Mouse (Mus musculus) WW6 (cell line): ENCODE measurements at regions not wholly inside any gene's neighbourhood (a gene's known extent, or its start where the extent isn't known, plus 50 kb on each side); places are given as distances from the start of the nearest gene placed in this dataset.

ENCODE experiments used
- DNase-seq: peaks from one replicate; pipeline ENCODE4 v3.0.0-alpha.2; 2013; ENCODE audit warnings: low read depth, low spot score

DNA sequence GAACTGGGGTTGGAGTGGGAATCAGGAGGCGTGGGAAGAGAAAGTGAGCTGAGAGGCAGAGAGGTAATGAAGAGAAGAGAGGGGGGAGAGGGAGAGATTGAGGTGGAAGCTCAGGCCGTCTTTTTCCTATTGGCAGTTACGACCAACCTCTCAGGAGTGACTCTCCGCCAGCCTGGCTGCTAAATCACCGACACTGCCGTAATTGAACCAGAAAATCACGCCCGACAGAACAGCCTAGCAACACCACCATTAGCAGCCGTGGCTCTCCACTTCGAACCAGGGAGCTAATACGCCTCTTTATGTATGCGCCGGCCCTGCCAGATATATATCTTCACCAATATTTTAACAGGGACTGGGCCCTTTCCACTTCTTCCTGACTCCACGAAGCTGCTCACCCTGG lies 173.5 kb upstream of the Prok2 start:
- DNase-seq, result no peak

DNA sequence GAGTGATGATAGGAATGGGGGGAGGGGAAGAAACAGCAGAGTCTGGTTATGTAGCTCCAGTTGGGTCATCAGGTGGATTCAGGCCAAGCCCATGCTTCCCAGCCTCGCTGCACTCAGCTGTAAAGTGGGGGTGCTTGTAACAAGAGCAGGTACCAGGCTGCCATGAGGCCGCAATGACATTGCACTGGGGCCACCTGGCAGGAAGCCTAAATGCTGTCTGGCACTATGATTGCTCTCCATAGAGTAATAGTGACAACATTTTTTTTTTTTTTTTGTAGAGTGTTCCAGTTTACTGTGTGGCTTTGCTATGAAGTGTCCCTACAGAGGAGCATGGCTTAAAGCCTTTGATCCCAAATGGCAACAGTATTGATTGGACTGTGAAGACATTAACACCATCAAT lies 171.9 kb upstream of the Prok2 start:
- DNase-seq, result no peak

DNA sequence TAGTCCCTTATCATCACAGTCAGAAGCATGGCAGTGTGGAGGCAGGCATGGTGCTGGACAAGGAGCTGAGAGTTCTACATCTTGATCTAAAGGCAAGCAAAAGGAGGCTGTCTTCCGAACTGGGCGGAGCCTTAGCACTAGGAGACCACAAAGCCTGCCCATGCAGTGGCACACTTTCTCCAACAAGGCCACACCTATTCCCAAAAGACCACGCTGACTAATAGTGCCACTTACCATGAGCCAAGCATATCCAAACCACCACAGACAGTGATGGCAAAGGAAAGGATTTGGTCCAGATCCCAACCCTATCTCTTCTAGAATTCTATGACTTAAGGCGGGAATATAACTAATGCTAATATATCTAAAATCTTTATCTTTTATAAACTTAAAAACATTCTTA lies 169.4 kb upstream of the Prok2 start:
- DNase-seq, result no peak

DNA sequence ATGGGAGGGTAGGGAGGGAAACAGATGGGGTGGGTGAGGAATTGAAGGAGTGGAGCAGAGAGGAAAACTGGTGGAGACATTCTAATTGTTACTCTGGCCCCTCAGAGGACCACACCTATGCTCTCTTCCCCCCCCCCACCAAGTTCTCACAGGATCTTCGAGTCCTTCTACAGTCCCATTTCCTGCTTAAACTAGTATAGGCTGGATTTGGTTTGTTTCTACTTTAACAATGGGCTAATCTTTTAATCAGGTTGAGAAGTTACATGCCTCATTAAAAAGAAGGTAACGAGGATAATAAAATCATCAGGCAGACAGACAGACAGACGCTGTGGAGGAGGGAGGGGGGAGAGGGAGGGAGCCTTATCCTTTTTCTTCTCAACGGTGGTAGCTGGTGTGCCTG lies 167.7 kb upstream of the Prok2 start:
- DNase-seq, result no peak

DNA sequence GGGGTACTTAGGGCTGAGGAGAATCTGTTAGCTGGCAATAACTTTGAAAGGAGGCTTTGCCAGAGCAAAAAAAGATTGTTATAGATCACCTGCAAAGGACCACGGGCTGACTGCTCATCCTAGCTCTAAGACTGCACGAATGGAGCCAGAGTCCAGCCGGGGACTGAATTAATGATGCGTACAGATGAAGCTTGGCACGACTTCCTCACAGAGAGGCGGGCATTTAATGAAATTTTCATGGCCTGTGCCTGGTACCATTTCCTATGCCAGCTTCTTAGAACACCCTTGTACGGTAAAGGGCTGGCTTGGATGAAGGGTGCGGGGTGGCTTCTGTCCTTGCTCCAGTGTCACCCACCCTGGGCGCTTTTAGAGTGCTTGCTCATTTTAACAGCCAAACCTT lies 166.0 kb upstream of the Prok2 start:
- no peak for DNase-seq

DNA sequence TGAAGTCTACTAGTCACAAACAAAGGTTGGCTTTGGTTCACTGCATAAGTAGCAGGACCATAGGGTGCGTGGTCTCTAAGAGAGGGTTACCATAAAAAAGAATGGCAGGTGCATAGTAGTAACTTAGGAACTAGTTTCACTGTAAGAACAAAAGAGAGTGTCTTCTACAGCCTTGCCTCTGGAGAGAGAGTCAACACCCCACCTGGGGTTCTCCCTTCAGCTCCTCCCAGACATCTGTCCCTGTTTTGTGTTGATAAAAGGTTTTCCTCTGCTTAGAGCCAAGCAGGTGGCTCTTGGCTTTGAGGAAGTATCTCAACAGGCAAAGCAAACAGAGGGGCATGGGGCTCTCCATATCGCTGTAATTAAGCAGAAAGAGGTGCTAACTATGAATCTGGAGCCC lies 165.6 kb upstream of the Prok2 start:
- no peak for DNase-seq

DNA sequence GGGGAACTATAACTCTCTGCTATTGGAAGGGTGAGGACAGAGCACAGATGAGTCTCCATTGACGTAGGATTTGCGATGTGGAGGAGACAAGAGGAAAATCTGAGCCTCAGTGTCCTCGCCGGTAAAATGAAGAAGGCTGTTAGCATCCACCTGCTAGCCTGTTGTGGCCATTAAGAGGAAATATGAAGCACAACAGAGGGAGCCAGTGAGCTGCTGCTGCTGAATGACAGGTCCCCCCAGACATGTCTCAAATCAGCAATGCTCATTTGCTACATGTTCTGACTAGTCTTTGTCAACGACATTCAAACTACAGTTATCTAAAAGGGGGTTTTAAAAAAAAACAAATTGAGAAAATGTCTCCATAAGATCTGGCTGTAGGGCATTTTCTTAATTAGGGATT lies 164.6 kb upstream of the Prok2 start:
- DNase-seq, result no peak

DNA sequence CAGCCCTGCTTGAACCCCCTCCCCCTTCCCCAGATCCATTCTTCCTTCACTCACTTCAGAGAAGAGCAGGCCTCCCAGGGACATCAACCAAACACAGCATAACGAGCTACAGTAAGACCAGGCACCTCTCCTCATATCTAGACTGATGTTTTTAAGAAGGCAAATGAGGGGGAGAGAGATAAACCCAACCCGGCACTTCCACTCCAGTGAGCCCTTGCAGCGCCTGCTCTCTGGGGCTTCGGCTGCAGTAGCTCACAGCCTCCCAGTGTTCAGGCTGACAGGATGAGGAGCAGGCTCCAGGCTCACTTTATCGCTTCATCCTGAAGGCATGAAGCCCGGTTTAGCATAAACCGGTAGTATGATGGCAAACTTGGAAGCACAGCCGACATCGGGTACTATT lies 162.9 kb upstream of the Prok2 start:
- no peak for DNase-seq

DNA sequence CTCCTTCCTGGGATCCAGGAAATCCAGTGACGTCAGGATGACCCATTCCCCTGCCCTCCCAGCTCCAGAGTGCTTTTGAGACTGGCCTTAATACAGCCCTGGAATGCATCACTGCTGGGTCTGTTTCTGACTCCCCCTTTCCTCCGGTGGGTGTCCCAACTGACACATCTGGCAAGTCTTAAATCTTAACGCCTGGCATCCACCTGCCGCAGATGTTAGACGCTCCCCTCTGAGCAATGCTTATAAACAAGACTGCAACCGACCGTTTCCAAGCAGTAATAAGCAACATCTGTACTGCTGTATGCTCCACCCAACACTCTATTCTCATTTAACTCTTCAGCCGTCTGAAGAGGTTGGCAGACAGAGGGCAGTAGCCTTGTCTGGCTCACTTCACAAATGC lies 161.7 kb upstream of the Prok2 start:
- DNase-seq, result no peak

DNA sequence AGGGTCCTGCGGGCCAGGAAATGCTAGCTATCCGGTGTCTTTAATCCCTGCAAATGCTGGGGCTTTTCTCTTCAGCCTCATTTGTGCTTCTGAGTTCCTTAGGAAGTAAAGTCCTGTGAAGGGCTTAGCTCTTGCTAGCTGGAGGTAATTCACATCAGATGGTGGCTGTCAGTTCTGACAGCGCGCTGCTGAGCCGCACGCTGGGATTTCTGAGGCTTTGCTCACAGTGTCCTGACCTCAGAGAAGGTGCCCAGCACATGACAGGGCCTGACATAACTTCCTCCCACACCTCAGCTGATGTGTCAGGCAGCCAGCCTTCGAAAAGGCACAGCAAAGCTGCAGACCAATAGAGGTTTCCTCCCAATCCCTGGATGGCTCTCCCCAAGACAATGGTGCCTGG lies 158.6 kb upstream of the Prok2 start:
- no peak for DNase-seq

DNA sequence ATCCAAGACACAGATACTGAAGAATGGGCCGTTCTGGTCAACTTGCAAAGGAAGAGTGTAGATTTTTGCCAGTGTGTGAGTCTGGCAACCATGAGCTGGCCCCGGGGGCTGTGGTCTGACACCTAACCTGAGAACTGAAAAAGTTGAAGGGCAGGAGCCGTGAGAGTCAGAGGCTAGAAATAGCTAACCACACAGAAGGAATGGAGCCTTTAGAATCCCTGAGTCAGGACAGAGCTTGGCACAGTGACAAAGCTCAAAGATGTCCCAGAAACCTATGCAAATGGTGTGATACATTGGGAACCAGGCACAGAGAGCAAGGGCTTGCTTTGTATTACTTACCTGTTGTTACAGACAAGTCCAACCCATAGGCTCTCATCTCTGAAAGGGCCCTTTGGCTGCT lies 157.9 kb upstream of the Prok2 start:
- DNase-seq, result no peak

DNA sequence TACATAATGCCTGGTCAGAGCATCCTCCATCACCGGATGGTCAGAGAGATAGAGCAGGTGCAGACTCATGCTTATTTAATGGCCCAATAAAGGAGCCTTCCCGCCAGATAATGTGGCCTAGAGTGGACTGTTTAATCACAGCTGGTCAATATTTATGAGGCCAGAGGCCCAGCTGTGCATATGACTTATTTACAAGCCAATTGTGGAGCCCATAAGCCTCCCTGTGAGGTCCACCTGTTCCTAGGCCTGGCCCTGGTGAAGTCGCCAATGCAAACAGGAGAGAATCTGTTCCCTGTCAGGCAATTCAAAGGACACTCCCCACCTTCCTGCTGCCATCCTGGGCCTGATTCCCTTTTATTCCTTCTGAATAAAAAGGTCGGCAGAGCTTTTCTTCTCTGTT lies 155.4 kb upstream of the Prok2 start:
- no peak for DNase-seq

DNA sequence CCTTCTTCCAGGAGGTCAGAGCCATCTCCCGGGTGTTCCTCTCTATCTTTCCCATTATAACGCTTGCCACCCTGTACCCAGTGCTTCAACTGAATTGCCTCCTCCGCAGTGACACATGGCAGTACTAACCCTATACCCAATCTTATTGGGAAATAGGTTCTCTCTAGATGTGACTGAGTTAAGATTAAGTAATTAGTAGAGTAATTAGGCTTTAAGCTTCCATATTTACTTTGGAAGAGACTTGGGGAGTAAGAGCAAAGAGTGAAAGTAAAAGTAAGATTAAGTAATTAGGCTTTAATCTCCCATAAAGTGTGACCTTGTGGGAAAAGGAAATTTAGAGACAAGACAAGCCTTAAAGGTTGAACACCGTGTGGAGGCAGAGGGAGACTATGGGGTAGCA lies 148.7 kb upstream of the Prok2 start:
- no peak for DNase-seq

DNA sequence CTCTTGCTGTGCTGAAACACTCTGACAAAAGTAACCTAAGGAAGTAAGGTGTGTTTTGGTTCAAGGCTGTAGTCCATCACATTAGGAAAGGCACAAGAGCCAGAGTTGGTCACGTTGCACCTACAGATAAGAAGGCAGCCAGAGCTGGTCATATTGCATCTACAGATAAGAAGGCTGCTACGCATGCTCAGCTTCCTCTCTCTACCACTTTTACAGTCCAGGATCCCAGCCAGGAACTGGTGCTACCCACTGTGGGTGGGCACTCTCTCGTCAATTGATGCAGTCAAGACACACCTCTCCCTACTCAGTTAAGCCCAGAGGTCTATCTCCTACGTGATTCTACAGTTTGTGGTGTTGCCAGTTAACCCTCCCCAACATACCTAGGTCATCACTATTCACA lies 147.8 kb upstream of the Prok2 start:
- no peak for DNase-seq

DNA sequence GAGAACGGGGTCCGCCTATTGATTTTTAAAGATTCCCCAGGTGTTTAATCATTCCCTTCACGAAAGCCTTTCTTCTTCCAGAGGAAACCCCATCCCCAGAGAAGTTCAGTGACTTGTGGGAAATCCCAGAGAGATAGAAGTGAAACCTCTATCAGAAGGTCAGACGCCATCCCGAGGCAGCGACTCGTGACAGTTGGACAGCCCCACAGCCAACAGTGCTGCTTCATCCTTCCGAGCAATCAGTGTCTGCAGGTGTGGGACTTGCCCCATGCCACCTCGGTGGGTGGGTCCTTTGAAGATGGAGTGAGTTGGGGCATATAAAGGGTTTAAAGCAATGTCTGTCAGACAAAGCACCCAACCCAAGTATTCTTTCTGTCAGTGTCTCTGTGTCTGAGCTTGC lies 139.9 kb upstream of the Prok2 start:
- no peak for DNase-seq

DNA sequence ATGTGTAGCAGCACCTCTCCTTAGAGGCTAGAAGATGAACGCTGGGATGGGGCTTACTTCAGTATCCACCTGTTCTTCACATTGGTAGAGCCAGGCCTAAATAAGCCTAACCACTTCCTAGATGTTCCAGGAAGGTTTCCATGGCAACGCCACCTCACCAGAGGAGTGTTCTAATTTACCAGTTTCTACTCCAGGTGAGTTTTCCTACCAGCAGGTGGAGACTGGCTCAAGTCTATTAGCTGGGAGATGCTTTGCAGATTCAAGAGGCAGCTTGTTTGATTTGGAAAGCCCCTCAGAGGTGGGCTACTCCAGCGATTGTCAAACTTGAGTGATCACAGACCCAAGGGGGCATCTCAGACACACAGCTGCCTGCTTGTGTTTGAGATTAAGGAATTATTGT lies 138.8 kb upstream of the Prok2 start:
- peak; percentile 59 for DNase-seq

DNA sequence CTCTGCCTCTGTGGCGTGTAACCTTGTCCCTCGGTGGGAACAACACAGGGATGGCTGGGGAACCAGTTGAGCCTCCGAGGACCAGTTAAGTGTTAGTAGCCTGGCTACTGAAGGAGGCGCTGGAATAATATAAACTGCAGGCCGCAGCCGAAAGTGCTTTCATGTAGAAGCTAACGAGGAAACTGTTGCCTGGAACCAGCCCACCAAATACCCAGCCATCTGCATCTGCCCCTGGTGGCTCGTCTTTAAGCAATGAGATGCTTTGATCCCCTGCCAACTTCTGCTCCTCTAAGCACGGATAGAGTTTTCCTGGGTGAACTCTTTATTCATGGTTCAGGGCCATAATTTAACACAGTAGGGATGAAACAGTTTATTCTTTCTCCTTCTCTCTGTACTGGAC lies 137.2 kb upstream of the Prok2 start:
- DNase-seq, result no peak

DNA sequence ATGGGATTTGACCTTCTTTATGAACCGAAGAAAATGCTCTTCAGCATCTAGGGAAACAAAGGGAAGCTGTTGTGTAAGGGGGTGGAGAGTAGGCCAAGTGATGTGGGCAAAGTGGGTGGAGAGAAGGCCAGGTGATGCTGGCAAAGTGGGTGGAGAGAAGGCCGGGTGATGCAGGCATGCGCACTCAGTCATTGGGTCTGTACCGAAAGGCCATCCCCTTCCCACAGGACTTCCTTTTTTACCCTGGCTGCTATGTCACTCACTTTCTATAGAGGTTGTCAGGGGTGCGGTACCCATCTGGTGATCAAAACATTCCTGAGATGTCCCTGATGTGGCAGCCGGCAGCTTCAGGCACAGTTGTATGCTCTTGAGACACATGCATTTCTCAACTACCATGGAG lies 131.2 kb upstream of the Prok2 start:
- peak; percentile 7 for DNase-seq

DNA sequence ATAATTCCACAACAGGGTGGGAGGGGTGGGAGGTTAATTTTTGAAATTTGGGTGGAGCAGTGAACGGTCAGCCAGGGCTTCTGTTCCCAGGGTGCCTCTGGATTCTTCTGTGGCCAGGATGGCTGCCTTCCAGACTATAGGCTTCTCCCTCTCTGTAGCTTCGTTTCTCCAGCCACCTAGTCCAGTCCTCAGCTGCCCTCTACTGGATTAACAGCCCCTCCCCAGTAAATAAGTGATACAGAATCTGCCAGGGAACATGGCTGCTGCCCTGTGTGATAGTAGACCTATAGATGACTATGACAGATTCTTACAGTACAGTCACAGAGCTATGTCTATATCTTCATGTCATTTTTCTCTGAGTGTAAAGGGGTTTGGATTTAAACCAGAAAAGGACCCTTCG lies 127.5 kb upstream of the Prok2 start:
- DNase-seq, result no peak

DNA sequence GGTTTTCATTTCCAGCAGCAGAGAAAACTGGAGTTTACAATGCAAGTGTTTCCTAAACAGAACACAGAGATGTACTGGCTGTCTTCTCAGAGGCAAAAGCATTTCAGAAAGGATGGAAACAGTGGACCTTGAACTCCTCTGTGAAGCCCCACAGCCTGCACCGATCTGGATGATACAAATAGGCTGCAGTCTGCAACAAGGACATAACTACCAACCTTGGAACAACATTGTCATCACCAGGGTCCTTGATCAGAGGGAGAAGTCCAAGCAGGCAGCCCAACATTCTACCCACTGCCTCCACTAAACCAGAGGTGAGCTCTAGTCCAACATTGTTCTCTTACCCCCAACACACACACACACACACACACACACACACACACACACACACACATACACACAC lies 124.5 kb upstream of the Prok2 start:
- no peak for DNase-seq

DNA sequence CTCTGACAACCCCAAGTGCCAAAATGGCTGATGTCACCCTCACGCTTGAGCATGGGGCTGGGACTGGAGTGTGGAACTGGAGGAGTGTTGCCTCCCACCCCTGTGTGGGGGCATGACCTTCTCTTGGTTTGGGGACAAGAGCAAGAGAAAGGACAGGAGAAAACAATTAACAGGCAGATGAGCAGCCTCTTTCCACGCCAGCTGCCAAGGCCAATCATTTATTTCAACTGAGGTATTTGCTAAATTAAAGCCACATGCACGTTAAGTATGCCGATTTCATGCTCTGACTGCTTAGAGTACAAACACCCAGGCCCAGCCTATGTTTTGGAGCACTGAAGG lies 119.3 kb upstream of the Prok2 start:
- no peak for DNase-seq

DNA sequence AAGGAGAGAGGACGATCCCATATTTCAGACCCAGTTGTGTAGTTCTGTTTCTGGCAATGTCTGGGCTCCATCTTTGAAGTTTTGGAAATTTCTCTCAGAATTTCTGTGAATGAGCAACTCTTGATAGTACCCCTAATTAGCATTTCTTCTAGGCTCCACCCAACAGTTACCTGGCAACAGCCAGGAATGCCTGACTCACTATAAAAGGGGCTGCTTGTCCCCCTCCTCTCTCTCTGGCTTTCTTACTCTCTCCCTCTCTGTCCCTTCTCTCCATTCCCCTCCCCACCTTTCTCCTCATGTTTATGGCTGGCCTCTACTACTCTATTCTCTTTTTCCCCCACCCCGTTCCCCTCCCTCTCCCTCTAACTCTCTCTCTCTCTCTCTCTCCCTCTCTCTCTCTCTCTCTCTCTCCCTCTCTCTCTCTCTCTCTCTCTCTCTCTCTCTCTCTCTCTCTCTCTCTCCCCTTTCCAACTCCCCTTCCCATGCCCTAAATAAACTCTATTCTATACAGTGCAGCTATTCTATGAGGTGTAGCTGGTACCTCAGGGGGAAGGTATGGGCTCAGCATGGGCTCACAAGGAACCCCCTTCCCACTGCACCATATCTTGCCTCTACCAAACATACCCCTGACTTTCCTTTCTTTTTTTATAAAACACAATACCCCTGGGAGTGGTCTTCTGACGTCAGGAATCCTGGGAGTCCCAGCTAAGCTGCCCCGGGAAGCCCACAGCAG lies 118.7 kb upstream of the Prok2 start:
- no peak for DNase-seq

DNA sequence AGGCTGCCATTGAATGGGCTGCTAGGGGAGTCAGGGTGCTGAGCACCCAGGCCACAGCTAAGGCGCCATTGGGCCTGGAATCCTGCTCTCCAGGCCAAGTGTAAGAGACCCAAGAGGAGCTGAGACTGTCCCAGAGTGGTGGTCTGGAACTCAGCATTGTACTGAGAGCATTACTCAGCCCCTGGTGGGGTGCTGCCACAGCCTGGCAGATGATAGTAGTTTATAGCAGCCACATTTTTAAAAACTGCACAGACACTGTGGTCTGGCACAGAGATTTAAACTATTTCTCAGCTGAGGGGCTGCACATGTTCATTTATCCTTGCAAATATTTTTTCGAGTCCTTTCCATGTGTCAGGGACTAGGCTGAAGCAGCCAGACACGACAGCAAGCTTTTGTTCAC lies 117.3 kb upstream of the Prok2 start:
- DNase-seq, result no peak

DNA sequence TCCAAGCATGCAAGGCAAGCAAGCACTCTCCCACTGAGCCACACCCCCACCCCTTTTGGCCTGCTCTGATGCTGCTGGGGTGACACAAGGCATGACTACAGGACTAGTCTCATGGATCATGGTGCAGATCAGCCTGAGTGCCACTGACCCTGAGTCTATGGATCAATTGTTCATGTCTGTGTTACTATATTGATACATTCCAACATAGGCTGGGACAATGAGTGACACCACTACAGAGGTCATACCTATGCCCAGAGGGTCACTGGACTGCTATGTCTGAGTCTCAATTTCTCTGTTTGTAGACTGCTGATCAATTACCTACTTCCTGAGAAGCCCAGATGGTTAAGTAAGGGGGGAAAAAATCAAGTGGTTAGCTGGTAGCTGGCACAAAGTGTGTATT lies 116.5 kb upstream of the Prok2 start:
- DNase-seq, result no peak

DNA sequence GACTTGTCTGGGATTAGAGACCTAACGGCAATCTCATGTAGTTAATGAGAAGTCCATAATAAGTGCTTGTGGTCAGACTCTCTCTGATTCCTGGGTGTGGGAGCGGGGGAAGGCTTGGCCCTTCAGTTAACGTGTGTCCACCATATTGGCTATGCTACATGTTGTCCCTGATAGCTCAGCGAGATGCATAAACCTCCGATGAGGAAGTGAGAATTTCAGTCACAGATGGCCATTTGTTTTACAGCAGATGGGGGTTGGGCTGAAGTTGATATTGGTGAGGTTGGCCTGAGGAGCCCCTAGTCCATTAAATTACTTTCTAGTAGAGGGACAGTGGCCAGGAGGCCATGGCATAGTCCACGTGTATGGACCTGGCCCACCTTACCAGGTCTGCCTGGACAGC lies 114.6 kb upstream of the Prok2 start:
- no peak for DNase-seq
